Mouse (Mus musculus) forebrain, embryonic 11.5 days (tissue): ENCODE results near the gene Wwc1. TPM values are rescaled to one million over a fixed set of nuclear protein-coding genes. Genes with fewer than 3 reads are reported as not detected.
"Not testable (repeated sequence)": the region's sequence is repeated elsewhere in the genome, so short reads cannot be mapped to it uniquely, and the experiment has no call there.

Experiments
- ATAC-seq: fragments of 200-750 bp; cut with Nextera tagmentation; replicated peaks from 2 replicates; pipeline ENCODE4 v1.8.0; 2017; ENCODE audit warnings: moderate TSS enrichment; ENCODE audit not compliant: low FRiP score
- DNase-seq: peaks from one replicate; pipeline ENCODE4 v3.0.0-alpha.2; 2017; ENCODE audit warnings: low spot score
- H3K27ac ChIP-seq: fragments of 300-500 bp; sonication (generic); 2 replicates; pipeline ENCODE4 v1.5.1; 2014; ENCODE audit warnings: low read depth, low read length
- H3K27me3 ChIP-seq: fragments of 300-500 bp; sonication (generic); 2 replicates; pipeline ENCODE4 v1.6.1; 2014; ENCODE audit warnings: mild to moderate bottlenecking, low read length, mixed read lengths; ENCODE audit not compliant: control insufficient read depth, insufficient read depth
- H3K36me3 ChIP-seq: fragments of 300-500 bp; sonication (generic); 2 replicates; pipeline ENCODE4 v1.6.1; 2014; ENCODE audit warnings: mild to moderate bottlenecking, low read length, moderate library complexity, mixed read lengths; ENCODE audit not compliant: control insufficient read depth, insufficient read depth
- H3K4me1 ChIP-seq: fragments of 300-500 bp; sonication (generic); replicated peaks from 2 replicates; pipeline ENCODE4 v1.6.1; 2014; ENCODE audit warnings: low read length, mixed read lengths; ENCODE audit not compliant: control insufficient read depth, insufficient read depth
- H3K4me2 ChIP-seq: fragments of 300-500 bp; sonication (generic); 2 replicates; pipeline ENCODE4 v1.6.1; 2014; ENCODE audit warnings: low read depth, mild to moderate bottlenecking, low read length, moderate library complexity, mixed read lengths; ENCODE audit not compliant: severe bottlenecking
- H3K4me3 ChIP-seq: fragments of 300-500 bp; sonication (generic); 2 replicates; pipeline ENCODE4 v1.5.1; 2014; ENCODE audit warnings: low read depth, low read length
- H3K9ac ChIP-seq: fragments of 300-500 bp; sonication (generic); 2 replicates; pipeline ENCODE4 v1.6.1; 2014; ENCODE audit warnings: low read length
- H3K9me3 ChIP-seq: fragments of 300-500 bp; sonication (generic); 2 replicates; pipeline ENCODE4 v1.6.1; 2016; ENCODE audit warnings: low read length, mixed read lengths; ENCODE audit not compliant: control insufficient read depth
- WGBS: fragments of 180-500 bp; shearing (Covaris S2); extraction: QIAGEN DNeasy Blood & Tissue Kit; methylation state at CpG from one replicate; pipeline ENCODE4 v1.1.7; 2014; 5-methylcytosine and 5-hydroxymethylcytosine counted together
- polyA plus RNA-seq: library from polyadenylated mRNA; unstranded; fragments of >200 nt; fragmentation: Nextera tagmentation; extraction: Ambion mirVana; gene quantifications from 2 replicates; pipeline ENCODE4 v1.2.1, GENCODE M21; 2014

Gene Wwc1
- polyA plus RNA-seq, 1 experiment from 2014 or later, result 10.6 TPM

GRCm38 (mm10) chr11:35853651-35854050 is 126.7 kb downstream of the Wwc1 start:
- Histone ChIP-seq H3K4me3 (no peak overlapping the region), H3K9me3 (no peaks in the 10 kb centered on the region), H3K27ac (no peak overlapping the region), H3K9ac (no peak overlapping the region), H3K36me3 (no peaks in the 10 kb centered on the region), H3K27me3 (no peaks in the 10 kb centered on the region), H3K4me2 (no peak overlapping the region), H3K4me1 (peaks cover 25% of the 10 kb centered on the region)
- no peak for ATAC-seq
- DNase-seq, result no peak
- 88% methylated on average over 4 of the region's 4 CpGs for WGBS

DNA sequence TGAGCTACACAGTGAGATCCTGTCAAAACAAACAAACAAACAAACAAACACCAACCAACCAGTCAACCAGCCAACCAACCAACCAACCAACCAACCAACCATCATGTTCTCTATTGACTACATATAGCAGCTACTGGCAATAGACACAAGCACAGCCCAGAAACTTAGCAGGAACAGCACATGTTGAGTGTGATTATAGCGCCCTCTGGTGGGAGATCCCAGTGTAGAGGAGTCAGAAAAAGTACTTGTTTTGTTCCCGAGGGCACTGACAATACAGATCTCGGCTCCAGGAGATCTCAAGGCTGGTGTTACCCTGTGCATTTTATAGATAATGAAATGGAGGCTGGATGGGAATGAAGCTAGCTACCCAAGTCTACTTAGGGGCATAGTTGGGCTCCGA is 127.6 kb downstream of the Wwc1 start:
- Histone ChIP-seq H3K27me3 (no peaks in the 10 kb centered on the region), H3K4me3 (no peak overlapping the region), H3K9ac (no peak overlapping the region), H3K4me2 (no peak overlapping the region), H3K36me3 (no peaks in the 10 kb centered on the region), H3K27ac (no peak overlapping the region), H3K4me1 (peaks cover 24% of the 10 kb centered on the region), H3K9me3 (no peaks in the 10 kb centered on the region)
- ATAC-seq, result no peak
- 54% methylated on average over 4 of the region's 4 CpGs for WGBS
- peak; percentile 78 for DNase-seq

DNA sequence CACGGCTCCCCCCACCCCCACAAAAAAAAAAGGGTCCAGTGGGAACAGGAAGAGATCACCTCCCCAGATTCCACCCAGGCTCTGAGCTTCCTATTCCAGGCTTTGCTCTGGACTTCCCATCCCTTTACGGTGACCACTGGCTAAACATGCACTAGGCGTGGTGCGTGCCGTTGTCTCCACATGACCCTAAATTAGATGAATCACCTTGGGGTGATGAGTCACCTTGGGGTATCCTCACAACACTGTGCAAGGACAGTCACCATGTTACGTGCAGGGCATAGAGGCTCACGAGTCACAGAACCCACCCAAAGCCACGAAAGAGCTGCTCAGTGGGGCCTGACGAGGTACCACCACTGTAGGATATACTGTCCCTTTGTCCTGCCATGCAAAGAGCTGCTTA is 136.0 kb downstream of the Wwc1 start:
- DNase-seq (peak; percentile 42), ATAC-seq (no peak)
- H3K27me3 ChIP-seq, result no peaks in the 10 kb centered on the region
- no peak overlapping the region for H3K4me3 ChIP-seq
- 0 out of 2 replicates have a peak, but pooled peaks cover 2% of the 10 kb centered on the region for H3K4me1 ChIP-seq
- no peaks in the 10 kb centered on the region for H3K9me3 ChIP-seq
- no peaks in the 10 kb centered on the region for H3K36me3 ChIP-seq
- no peak overlapping the region for H3K27ac ChIP-seq
- WGBS, result 92% methylated on average over 9 of the region's 9 CpGs
- H3K4me2 ChIP-seq, result no peak overlapping the region
- no peak overlapping the region for H3K9ac ChIP-seq

DNA sequence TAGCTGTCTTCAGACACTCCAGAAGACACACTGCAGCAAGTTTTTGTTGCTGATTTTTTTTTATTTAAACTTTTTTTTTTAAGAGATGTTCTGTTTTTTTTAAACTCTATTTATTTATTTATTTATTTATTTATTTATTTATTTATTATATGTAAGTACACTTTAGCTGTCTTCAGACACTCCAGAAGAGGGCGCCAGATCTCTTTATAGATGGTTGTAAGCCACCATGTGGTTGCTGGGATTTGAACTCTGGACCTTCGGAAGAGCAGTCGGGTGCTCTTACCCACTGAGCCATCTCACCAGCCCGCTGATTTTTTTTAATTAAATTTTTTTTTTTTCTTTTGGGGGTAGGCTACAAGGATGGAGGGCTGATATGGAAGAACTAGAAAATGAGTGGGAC is 137.8 kb downstream of the Wwc1 start:
- H3K9ac ChIP-seq, H3K27me3 ChIP-seq, H3K9me3 ChIP-seq, H3K4me2 ChIP-seq, H3K4me1 ChIP-seq, H3K36me3 ChIP-seq, ATAC-seq, H3K27ac ChIP-seq, H3K4me3 ChIP-seq, DNase-seq: not testable (repeated sequence)
- 85% methylated on average over 4 of the region's 4 CpGs for WGBS

GRCm38 (mm10) chr11:35841738-35842325 is 138.5 kb downstream of the Wwc1 start:
- Histone ChIP-seq H3K9me3 (no peaks in the 10 kb centered on the region), H3K27ac (no peak overlapping the region), H3K27me3 (no peaks in the 10 kb centered on the region), H3K36me3 (no peaks in the 10 kb centered on the region), H3K4me2 (no peak overlapping the region), H3K9ac (no peak overlapping the region), H3K4me1 (0 out of 2 replicates have a peak, but pooled peaks cover 2% of the 10 kb centered on the region), H3K4me3 (no peak overlapping the region)
- DNase-seq, result no peak
- 85% methylated on average over 21 of the region's 21 CpGs for WGBS
- 0 out of 2 replicates have a peak, but pooled peaks have one; percentile 16 for ATAC-seq

- H3K4me3 ChIP-seq, H3K27ac ChIP-seq, ATAC-seq, H3K27me3 ChIP-seq, DNase-seq, H3K4me2 ChIP-seq, H3K36me3 ChIP-seq, H3K9ac ChIP-seq, H3K9me3 ChIP-seq, H3K4me1 ChIP-seq: not testable (repeated sequence)
- 89% methylated on average over 4 of the region's 4 CpGs for WGBS
Measured at GRCm38 (mm10) chr11:35840806-35841205, 139.5 kb downstream of the Wwc1 start.

DNA sequence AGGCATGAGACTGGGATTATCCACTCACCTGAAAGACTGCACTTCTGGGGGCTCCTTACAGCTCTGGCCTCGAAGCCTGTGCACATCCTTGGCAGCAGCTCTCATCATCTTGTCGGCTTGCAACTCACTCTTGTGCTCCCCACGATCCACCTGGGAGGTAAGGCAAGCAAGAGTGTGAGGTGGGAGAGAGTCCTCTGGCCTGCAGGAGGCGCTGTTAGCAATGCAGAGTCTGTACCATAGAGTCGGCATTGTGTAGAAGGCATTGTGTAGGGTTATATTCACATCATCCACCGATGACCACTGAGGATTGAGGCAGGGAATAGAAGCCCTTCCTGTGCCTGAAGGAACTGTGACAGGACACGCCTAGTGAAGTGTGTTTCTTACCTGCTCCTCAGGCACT is 140.0 kb downstream of the Wwc1 start:
- Histone ChIP-seq H3K27ac (no peak overlapping the region), H3K4me2 (no peak overlapping the region), H3K9me3 (no peaks in the 10 kb centered on the region), H3K4me3 (no peak overlapping the region), H3K4me1 (0 out of 2 replicates have a peak, but pooled peaks cover 2% of the 10 kb centered on the region), H3K36me3 (no peaks in the 10 kb centered on the region), H3K27me3 (no peaks in the 10 kb centered on the region), H3K9ac (no peak overlapping the region)
- DNase-seq, result no peak
- no peak for ATAC-seq
- 78% methylated on average over 7 of the region's 7 CpGs for WGBS

DNA sequence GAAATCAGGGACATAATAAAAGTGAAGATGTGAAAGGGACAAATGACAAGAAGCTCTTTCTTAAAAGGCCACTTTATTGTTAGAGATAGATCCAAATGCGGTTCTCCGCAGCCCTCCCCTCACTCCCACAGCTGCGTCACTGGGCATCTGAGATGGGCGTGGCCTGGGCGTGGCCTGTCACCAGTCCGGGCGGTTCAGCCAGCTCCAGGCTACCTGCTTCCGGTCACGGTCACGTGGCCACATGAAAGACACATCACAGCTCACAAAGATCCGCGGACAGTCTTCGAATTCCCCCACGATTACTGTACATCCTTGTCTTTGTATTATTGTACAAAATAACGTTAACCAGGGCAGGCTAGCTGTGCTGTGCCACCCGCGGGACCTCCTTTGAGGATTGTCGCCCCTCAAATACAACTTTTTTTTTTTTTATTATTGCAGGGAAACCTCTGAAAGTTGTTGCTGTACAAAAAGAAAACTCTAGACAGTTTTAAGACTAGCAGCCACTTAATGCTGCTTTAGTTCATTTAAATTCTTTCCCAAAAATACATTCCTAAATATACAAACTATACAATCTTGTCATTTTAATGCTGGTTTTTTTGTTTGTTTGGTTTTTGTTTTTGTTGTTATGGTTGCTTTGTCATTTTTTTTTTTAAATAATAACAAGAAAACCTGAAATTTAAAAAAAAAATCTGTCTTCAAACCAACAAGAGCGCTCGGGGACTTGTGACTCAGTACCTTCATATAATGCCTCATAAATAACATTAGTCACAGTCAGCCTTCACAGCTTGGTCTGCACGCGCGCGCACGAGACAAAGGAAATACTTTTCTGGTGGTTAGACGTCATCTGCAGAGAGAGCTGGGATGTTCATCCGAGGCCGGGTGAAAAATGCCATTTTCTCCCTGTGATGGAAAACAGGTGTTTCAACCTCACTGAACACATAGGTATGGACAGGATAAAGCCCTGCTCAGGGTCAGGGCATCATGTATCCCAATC is 141.7 kb downstream of the Wwc1 start:
- Histone ChIP-seq H3K9ac (peak overlapping the region; percentile 46), H3K27me3 (no peaks in the 10 kb centered on the region), H3K27ac (no peak overlapping the region), H3K4me1 (peaks cover under 1% of the 10 kb centered on the region; the same call in 1 of the 2 replicates), H3K9me3 (no peaks in the 10 kb centered on the region), H3K4me2 (peak overlapping the region; percentile 45), H3K36me3 (no peaks in the 10 kb centered on the region), H3K4me3 (peak overlapping the region; percentile 13; the same call in 1 of the 2 replicates)
- DNase-seq (peak; percentile 92), ATAC-seq (peak; percentile 85)
- 34% methylated on average over 28 of the region's 28 CpGs for WGBS
